Mouse (Mus musculus): Measurements from ENCODE around the gene Rad51b.

Rad51b gene

DNA sequence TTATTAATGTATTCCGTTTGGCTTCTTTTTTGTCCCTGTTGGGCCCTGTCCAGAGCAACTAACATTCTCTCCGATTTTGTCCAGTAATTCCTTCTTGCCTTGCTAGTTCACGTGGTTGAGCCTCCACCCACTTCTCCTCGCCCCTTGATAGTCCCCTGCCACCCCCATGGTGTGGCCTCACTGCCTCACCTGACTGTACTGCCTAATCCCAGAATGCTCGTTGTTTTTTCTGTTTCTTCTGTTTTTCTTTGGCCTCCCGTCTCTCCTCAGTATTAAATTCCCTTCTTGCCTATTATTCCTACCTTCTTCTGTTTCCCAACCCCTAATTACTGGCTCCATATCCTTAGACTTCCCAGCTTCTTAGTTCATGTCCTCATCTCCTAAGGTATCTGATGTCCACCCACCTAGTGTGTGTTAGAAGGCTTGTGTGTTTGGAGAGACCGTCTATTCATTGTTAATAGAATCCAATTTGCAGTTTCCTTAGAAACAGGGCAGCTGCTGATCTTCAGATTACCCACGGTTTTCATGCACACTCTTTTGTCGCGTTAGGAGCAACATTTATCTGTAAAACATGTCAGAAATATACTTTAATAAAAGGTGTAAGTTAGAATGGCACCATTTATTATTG, 233.3 kb downstream of the Rad51b start:
- no peak for DNase-seq (ENCODE audit: low spot score in 2 of 2)

DNA sequence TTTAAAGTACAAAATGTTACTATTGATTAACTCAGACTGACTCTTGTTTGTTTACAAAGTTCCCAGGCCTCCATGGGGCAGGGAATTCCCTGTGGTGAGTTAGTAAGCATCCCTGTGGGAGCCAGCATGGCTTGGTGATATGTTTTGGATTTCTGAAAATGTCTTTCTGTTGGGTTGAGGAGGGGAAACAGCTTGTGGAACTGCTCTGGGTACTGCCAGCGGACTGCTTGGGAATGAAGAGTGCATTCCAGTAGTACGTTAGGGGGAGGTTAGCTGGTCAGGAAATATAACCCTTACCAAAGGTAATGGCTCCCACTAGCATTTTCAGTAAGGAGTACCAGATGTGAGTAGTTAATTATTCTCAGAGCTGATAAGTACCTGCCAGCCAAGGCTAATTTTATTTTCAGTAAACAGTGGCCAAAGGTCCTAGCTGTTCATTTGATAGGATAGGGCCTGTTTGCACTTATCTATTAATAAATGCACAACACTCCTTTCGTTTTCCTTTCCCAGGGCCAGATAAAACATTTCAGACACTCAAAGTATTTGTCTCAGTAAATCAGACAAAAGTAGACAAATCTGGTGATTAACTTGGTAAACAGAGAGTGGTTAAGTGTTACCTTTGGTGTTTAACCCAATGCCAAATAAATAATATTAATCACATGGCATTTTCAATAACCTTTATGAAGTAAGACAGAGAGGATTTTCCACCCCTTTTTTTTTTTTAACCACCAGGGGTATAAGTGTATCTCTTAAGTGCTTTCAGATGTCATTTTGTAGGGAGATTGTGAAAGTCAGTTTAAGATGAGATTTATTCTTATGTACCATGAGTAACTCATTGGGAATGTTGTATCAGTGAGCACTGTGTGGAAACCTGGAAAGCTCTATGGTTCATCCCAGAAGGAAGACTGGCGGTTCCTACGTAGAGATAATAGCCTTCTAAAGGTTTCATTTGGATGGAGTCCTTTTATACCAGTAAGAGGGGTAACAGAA, 235.0 kb downstream of the Rad51b start:
- no peak for DNase-seq (ENCODE audit: low spot score in 2 of 2)

DNA sequence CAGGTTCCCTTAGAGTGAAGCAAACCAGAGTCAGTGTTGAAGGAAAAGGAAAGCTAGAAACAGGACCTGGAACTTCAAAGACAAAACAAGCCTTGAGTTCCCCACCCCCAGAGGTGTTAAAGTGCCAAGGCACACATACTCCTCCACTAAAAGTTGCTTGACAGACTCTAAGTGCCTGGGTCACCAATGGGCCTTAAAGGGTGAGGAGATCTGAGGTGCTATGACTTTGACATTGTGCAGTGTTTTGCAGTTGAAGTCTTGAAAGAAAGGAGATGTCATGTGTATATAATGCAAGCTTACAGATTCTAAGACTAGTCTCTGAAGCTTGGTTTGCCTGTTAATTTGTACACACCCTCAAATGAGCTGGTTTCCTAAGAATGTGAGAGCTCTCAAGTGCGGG, 237.7 kb downstream of the Rad51b start:
- DNase-seq (ENCODE audit: low spot score in 2 of 2), result no peak

DNA sequence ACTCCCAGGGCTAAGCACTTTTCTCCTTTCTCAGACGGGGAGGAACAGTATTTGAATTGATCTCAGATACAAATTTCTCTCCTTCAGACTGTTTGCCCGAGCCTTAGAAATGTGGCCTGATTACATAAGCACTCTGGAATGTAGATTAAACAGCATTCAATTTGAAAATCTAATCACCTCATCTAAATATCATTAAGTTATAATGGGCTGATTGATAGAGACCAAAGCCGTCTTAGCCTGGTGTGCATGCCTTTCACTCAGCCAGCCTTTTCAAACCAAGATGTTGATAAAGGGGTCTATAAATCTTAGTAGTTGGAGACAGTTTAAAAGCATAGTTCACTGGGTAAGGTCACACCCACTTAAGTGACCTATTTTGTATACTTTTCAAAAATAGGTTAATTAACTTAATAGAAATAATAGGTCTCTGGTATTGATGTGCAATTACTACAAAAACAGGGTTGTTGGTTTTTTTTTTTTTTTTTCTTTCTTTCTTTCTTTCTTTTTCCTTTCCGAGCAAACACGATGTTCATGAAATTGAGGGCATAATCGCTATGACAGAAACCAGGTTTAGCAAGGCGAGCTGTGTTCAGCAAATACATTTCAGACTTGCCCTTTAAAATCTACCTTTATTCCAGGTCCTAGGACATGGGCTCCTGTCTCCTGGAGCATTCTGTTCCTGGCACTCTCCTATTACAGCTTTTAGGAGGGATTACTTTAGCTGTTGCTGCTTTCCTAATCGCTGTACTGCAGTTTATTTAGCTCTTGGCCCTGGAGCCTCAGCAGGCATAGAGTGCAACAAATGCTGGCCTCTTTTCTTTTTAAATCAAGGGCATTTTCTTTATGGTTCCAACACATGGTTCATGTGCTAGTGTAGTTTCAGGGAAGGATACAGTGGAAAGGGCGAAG, 238.7 kb downstream of the Rad51b start:
- no peak for DNase-seq (ENCODE audit: low spot score in 2 of 2)

DNA sequence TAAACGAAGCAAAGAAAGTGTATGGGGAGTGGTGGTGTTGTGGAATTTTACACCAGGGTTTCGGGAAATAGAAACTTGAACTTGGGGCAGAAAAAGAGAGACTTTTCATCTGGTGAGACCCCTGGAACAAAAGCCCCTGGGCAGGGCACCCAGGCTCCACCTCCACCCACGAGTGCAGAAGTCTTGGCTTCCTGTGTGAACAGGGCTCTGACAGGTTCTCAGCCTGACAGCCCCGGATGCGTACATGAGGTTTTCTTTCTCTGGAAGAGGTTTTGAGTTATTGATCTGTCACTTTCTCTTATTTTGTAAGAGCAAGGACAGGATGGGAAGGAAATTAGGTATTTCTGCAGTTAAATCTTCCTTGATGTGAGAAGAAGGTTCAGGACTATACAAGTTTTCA, 243.1 kb downstream of the Rad51b start:
- no peak for DNase-seq (ENCODE audit: low spot score in 2 of 2)

DNA sequence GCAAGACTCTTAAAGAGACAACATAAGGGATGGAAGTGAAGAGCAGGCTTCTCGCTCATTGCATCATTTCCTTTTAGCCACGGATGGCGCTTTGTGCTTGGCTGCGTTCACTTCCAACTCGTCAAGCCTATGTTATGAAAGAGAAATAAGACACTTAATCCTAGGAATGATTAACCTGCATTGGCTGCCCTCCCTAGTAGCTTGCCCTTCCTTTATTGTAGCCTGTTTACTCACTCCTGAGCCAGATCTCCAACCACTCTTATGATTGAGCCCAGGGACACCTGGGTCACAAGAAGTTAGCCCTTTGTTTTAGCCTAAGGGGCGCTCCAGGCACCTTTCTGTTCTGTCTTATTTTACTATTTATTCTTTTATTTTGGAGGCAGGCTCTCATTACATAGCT, 244.5 kb downstream of the Rad51b start:
- DNase-seq (ENCODE audit: low spot score in 2 of 2), result no peak

DNA sequence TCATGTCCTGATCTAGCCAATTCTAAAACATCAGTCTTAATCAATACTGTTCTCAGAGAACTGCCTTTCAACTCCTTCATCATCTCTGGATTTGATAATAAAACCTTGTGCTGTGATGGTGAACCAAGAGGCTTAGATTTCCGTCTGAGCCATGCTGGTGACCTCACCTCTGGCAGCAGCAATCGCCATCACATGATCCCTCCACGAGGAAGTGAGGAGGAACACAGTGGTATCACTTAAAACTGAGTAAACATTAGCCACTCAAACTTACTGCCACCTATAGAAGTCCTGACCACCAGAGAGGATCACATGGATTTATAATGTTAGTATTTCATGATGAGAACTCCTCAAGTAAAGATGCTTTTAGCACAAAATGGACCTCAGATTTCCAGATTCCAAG, 248.0 kb downstream of the Rad51b start:
- DNase-seq (ENCODE audit: low spot score in 2 of 2), result no peak

DNA sequence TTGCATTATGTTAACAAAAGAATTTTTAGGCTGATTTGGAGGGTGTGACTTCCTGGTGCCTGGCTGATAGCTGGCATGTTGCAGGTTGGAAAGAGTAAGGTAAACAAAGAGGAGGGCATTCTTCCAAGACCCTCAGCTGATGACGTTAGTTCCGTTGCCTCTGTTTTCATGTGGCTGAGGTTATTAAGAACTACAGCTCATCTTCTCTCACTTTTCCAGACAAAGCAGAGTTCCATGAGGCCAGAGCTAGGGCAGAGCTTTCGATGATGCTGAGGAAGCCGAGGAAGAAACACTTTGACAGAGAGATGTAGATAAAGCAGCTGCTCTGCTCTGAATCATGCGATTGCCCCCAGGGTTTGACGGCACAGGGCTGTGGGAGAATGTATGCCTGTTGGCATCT, 250.5 kb downstream of the Rad51b start:
- no peak for DNase-seq (ENCODE audit: low spot score in 2 of 2)

DNA sequence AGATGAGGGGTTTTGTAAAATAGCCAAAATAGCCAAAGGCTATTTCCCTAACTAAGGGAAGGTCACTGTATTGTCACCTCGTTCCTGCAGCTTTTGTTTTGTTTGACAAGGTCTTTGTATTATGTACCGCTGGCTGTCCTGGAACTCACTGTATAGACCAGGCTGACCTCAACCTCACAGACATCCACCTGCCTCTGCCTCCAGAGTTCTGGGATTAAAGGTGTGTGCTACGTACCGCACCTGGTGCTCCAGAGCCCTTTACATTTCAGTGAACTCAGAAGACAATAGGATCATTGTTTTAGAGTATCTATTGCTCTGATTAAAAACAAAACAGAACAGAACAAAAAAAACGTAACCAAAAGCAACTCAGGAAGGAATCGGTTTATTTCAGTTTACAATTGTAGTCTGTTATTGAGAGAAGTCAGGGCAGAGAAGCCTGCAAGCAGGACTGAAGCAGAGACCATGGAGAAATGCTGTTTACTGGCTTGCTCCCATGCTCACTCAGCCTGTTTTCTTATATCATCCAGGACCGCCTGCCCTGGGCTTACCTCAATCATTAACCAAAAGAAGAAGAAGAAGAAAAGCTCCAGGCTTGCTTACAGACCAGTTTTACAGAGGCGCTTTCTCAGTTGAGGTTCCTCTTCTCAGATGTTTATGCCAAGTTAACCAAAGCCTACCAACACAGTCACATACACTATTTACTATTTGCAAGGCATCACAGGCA, 251.7 kb downstream of the Rad51b start:
- no peak for DNase-seq (ENCODE audit: low spot score in 2 of 2)

DNA sequence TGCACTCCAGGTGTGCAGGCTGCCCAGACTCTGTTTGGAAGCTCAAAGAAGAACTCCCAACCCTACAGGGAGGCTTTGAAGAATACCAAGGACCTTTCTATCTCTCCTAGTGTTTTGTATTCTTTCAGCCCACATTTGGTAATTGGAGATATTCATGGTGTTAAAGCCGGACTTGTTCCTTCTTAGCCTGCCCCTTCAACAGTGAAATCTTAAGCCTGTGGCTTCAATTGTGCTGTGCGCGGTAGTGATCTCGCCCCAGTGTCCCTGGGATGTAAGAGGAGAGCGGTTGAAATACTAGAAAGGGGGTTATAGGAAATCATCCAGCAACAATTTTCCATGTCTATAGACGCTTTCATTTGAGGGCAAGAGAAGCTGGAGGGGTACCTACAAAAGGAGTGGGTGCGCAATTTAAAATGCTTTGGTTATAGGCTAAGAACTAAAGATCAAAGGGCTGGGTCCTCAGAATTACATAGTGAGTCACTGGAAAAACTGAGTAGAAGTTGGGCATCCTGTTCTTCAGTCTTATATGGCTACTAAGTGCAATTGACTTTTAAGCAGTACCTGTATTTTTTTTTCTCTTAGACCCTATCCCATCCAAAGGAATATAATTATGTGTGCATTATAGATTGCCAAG, 253.1 kb downstream of the Rad51b start:
- no peak for DNase-seq (ENCODE audit: low spot score in 2 of 2)

DNA sequence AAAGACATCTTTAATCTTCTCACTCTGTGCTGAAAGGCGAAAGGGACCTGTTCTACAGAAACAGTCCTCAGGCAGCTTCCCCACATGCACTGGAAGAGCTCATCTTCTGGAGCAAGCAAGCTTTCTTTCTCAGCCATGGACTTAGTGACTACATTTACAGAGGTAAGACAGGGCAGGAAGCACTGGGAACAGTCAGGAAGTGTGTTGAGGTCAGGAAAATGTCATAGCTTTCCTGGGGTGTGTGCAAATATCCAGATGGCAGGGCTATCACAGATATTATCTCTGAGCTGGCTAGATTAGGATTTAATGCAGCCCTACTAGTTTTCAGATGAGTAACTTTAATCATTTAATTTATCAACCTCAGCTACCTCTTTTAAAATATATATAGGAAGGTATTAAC, 254.2 kb downstream of the Rad51b start:
- no peak for DNase-seq (ENCODE audit: low spot score in 2 of 2)

DNA sequence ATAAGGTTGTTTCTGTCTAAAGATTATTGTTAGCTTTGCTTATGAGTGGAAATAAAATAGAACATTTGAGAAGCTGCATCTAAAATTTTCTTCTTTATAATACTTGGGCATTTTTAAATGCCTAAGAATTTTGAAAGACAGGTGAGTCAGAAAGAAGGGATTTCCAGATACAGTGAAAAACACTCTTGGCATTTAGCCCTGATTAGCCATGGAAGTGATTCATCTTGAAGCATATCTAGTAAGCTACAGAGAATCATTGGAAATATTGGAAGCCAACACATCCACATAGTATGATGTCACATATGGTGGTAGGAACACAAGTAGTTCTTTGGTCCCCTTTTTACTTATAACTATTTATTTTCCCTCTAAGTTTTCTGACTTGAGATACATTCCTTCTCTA, 256.0 kb downstream of the Rad51b start:
- no peak for DNase-seq (ENCODE audit: low spot score in 2 of 2)

DNA sequence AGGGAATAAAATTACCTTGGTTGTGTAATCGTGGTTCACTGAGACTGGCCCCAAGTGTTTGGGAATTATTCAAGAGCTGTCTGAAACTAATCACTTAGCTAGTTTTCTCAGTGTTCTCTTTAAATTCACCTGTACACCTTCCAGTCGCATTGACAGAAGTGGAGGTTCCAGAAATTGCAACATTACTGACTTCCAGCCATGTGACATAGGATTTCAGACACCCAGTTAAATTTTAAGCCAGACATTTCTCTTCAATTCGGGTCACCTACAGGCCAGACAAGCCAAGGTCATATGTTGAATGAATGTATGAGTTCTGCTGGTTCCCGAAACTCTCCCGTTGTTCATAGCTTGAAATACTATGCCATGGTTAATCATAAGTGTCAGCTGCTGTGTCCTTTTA, 260.8 kb downstream of the Rad51b start:
- DNase-seq (ENCODE audit: low spot score in 2 of 2), result no peak

DNA sequence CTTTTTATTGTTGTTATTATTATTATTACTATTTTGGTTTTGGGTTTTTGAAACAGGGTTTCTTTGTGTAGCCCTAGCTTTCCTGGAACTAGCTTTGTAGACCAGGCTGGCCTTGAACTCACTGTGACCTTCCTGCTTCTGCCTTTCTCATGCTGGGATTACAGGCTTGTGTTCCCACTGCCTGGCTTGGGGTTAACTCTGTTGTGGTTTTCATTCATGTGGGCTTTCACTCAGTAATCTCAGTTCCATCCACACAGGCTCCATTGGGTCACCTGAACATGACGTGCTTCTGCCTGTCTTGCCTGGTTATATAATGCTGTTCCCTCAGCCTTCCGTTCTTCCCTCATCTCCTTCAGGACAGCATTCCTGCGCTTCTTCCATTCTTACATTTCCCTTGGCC, 261.6 kb downstream of the Rad51b start:
- no peak for DNase-seq (ENCODE audit: low spot score in 2 of 2)

DNA sequence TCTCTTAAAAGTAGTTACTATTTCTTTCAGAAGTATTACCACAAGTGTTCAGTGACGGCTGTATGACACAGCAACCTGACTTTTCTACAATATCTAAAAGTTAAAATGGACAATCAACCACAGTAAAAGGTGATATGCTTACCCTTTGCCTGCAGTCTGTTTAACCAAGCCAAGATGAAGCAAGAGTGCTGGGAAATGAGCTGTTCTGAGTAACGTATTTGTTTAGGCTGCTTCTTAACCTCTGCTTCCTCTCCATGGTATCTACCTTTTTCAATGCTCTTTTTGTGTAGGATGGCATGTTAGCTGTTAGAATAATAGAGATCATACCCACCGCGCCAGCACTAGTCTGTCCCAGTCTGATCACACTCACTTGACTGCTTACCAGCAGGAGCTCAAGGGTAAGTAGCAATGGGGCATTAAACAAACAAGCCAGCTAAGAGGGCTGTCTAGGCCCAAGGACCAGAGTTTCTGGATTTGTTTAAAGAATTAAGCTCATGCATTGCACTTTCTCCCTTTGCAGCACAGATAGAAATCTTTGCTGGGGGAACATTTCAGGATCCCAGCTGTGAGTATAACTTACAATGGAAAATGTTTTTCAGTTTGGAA, 262.4 kb downstream of the Rad51b start:
- no peak for DNase-seq (ENCODE audit: low spot score in 2 of 2)

DNA sequence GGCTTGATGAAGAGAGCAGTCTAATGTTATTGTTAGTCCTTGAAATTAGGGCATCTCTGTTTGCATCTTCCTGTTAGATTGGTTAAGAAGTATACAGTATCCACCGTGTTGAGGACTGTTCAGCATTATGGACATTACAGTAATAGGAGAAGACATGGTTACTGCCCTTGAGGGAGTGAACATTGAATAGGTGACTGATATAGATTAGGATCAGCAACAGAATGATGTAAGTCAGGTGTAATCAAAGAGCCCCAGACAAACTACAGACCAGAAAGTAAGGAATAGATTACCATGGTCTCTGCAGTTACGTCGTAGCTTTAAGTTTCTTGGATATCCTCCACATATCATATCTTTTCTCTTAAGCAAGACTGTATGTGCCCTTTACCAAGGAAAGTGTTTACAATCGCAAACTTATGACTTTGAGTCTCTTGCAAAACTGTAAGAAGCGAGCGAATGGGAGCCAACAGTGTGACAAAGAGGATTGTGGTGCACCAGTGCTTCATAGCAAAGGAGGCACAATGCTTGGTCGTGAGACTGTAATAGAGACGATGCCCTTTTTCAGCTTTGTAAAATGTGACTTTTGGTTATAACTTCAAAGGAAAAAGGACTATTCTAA, 263.1 kb downstream of the Rad51b start:
- DNase-seq (ENCODE audit: low spot score in 2 of 2), result no peak

DNA sequence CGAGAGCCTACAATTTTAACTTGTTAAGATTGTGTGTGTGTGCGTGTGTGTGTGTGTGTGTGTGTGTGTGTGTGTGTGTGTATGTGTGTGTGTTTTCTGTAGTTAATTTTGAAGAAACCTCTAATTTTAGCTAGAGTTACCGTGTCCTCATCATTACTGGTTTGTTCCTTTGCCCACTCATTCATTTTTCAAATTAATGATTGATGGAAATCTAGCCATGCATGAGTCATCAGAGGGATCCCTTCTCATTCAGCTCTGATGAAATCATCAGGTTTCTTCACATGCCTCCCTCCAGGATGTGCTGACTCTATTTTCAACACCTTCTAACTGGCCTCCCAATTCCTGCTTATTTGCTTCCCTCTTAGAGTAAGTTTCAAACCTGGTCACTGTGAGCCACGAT, 263.8 kb downstream of the Rad51b start:
- no peak for DNase-seq (ENCODE audit: low spot score in 2 of 2)

DNA sequence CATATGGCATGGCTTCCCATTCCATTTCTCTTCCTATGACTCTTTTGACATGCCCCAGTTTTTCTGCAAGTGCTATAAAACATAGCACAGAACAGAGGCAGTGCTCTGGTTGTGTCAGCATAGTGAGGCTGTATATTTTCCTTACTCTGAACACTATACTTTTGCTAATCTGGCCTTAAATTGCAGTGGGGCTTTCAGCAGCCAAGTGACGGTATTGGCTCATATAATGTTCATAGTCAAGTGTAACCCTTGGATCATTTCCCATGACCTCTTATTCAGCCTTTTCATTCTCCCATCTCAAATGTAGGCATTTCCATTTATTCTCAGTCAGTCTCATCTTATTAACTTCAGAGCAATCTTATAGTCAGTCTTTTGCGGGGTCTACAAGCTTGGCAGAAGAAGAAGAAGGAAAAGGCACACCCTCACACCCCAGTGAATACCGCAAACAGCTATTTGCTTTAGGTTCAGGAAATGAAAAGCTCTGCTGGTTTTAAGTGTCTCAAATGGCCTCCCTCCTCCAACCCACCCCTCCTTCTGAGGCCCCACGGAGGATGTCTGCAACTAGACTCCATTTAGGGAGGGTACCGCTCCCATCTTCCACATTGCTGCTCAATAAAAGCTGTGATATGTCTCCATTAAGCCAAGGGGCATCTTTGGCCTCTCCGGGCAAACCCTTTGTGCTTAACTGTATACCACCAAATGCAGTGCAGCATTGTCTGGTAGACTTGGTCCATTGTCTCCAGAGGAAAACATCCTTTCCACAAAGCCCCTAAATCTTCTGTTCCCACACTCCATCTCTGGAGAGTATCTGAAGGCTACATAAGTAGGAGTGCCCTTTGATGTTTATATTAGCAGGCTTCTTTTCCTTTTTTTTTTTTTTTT, 277.3 kb downstream of the Rad51b start:
- no peak for DNase-seq (ENCODE audit: low spot score in 2 of 2)

DNA sequence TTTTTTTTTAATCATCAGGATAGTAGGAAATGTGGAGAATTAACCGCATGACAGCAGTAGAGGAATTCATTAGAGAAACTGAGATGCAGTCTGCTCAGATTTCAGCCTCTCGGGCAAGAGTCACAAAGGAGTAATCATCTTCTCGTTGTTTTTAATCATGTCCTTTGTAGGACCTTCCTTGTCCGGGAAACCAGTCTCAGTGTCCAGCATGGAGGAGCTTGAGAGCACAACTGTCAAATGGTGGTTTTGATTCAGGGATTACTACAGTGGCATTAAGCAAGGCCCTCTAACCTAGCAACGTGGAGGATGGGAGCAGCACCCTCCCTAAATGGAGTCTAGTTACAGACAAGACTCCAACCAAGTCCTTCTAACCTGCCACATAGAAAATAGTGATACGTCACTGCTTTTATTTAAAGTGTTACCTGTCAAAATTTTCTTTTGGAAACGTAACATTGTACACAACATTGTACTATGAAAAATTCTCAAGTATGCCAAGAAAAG, 278.0 kb downstream of the Rad51b start:
- DNase-seq (ENCODE audit: low spot score in 2 of 2), result no peak
